Mouse (Mus musculus) adrenal gland, adult 8-10 months (tissue): ENCODE measurements around the gene Tet3. TPM values are rescaled to one million over a fixed set of nuclear protein-coding genes. Genes with fewer than 3 reads are reported as not detected.

ENCODE experiments used
- DNase-seq: peaks from one replicate; pipeline ENCODE4 v3.0.0; 2022
- total RNA-seq, 4 experiments: library from RNA; stranded (reverse); gene quantifications; 2 replicates each; pipeline ENCODE4 v1.2.4; 2022

Tet3 gene
- total RNA-seq, 4 experiments from 2014 or later, result 24.3 to 40.5 (median 35.3) TPM

DNA sequence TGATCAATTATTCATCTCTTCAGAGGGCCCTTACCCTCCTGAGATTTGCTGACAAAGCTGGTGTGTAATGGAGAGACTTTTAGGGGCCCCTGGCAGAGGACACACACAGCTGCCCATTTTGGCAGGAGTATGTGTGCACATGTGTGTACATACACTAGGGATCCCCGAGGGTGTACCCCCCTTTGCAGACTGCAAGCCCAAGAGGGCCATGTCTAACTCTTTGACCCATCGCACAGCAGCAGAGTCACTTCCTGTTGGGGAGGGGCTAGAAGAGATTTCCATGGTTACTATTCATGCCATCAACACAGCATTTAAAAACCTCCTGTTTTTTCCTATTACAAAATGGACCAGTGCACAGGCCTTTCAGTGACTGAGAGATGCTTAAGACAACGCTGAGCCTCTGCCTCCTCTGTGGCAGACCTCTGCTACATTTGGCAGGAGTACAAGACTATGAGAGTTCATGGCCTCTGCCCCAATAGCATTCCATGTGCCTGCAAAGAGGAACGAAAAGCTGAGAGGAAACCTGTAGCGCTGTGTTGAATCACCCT lies 46.0 kb downstream of the Tet3 start:
- DNase-seq, result peak; percentile 44

DNA sequence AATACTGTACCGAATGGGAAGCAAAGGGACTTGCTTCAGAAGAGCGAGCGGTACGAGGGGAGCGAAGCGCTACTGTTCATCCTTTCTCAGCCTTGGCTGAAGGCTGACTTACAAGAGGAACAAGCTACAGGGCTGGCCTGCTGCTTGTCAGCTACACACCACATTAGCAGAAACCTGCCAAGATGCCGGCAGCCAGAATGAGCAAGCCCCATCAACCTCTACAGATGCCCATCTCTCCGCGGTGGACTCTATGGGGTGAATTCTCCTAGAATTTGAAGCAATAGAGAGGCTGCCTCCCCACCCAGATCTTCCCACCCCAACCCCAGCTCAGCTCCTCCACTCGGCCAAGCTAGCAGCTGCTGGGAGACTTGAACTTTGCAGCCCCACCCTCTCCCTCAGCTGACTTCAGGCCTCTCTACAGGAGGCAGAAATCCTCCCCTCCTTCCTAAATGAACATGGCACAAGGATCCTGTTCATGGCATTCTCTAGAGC lies 46.5 kb downstream of the Tet3 start:
- no peak for DNase-seq

DNA sequence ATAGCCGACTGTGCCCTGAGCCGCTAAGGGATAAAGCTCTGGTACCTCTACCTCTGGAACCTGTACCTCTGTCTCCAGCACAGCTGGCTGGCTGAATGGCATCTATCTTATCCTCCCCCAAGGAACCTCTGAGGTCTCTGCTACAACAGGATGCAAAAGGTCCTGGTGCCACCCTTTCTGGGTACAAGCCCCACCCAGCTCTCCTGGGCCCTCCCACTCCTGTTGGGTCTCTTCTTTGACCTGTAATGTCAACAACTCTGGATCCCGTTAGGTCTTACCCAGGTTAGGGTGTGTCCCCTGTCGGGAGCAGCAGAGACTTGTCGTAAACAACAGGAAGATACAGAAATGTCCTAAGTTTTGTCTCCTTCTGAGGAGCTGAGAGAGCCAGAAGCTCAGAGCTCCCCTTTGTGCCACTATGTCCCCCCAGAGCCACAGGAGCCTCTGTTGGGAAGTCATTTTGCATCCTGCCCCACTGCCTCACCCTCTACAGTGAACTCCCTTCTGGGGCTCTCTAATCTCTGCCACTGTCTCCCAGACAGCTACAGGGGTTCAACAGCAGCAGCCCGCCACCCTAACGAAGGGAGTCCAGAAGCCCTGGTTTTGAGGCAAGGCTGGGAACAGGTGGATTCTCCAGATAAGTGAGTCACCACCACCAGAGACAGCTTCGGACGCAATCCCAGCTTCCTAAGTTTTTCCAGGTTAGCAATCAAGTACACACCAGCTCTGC lies 47.1 kb downstream of the Tet3 start:
- DNase-seq, result no peak

DNA sequence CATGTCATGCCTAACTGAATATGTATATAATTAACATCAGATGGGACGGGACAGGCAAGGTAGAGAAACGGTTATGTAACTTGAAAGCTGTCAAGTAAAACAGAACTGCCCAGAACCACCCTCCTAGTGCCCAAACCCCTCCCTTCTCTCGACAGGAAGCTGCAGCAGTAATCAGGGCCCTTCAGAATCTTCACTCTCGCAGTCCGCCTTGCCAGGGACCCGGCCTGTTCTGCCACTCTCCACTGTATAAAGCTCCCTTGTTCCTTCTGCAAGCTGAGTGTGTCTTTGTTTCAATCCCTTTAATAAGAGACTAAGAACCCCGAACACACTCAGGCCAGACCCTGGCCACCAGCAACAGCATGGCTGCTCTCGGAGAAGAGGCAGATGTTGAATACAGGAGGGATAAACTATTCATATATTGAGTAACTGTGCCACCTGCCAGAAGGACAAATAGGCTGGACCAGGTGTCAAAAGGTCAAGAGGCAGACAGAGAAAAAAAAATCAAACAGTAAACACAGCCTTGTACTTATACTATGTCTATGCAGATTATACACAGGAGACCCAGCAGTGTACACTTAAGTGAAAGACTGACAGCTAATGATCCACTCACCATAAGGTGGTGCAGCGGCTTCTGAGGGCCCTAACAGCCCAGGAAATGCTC lies 48.7 kb downstream of the Tet3 start:
- no peak for DNase-seq

DNA sequence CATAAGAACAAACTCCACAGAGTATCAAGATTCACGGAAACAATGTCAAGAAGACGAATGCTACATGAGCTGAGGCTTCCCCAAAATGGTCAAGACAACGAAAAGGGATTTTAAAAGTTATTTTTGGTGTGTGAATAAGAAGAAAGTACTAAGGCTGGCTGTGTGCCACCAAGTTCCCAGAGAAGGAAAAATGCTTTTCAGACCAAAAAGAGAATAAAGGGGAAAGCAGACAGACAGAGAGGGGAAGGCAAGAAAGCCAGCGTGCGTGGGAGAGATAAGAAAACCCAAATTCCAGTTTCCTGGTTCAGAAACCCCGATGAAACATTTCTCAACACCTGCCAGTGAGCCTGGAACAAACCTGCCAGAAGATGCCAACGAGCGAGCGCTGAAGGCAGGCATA lies 50.4 kb downstream of the Tet3 start:
- DNase-seq, result no peak

DNA sequence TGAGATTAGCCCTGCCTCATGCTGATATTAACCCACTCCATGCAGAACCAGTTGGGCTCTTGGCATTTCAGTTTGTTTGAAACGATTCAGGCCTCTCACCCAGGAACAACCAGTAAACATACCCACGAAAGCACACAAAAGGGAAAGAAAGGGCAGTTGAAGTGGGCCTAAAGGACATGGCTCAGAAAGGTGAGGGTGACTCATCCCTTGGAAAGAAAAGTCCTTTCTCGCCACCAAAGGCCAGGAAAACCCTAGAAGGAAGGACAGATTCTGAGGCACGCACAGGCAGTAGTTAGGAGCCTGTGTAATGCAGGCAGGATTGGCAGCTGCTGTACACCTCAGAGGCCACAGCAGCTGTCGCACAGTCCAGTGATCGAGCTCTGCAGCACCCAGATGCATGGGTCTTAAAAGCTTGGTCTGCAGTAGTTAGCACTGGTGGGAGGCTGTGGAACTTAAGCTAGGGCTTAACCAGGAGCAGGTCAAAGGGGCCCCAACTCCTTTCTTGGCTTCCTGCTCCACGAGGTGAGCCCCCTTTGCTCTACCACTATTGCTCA lies 53.3 kb downstream of the Tet3 start:
- no peak for DNase-seq

DNA sequence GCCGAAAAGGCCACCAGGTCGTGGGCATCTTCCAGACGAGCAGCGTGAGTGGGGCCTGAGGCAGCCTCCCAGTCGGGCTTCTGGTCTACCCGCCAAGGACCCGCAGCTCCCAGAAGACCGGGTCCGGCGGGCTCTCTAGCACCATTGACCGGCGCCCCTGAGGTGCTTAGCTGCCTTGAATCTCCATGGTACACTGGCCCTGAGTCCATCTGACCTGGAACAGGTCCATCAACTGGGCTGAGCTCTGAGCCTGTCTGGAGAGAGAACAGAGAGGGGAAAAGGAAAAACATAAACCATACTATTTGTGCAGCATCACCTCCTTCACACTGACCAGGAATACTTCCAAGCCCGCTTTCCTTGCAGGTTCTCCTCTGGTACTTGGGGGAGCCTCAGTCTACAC lies 54.3 kb downstream of the Tet3 start:
- no peak for DNase-seq

DNA sequence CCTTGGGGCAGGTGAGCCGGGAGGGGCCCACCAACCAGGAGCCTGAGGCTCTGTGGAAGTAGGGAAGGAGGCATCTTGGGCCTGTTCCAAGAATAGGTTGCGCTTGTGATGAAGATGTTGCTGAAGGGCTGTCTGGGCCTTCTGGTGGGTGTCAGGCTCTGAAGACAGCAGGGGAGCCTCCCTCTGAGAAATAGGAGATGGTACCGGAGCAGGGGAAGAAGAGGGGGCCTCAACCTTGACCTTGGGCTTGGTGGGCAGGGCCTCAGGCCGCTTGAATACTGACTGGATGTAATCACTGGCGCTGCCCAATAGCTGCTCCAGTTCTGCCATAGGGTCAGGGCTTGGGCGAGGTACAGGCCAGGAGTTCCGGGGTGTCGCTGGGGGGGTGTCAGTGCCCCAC lies 55.4 kb downstream of the Tet3 start:
- no peak for DNase-seq

DNA sequence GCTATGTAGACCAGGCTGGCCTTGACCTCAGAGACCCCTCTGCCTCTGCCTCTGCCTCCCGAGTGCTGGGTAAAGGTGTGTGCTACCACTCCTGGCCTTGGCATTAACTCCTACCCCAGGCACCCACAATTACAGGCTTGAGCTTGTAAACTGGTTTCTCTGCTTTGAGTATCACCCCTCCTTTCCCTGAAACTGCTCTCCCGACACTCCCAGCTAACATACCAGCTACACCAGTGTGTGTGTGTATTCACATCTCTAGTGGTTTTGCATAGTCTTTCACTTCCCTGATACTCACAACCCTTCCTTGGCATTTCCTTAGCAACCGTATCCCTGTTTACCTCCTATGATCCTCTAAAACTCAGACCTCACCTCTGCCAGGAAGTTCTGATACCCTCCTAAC lies 59.1 kb downstream of the Tet3 start:
- no peak for DNase-seq

DNA sequence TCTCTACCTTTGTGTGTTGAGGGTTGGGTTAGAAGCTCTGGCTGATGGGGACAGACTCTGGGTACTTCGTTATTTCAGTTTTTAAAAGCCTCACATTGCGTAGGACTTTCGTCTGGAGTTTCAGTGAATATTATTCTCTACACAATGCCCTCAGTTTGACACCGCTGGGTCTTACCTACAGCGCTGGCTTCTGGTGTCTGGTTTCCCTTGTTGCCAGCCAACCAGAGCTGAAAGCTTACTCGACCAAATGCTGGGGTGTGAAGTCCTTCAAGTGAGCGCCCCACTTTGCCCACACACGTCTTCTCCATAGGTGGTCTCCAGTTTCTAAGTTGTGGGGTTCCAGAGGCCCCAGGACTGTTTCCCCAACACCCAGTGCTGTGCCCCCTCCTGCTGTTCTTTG lies 61.2 kb downstream of the Tet3 start:
- DNase-seq, result no peak

DNA sequence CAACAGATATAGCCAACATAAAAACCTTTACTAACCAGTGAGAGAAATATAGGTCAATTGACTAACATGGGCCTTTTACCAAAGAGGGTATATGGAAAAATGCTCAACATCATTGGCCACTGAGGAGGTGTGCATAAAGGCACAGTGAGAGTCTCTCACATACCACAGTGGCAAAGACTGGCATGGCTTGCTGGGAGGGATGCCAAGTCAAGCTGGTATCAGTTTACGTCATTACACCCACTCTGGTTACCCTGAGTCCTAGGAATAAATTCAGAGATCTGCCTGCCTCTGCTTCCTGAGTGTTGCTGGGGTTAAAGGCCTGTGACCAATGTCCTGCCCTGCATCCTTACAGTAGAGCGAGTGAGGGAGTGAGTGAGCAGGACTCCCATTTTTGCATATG lies 62.2 kb downstream of the Tet3 start:
- no peak for DNase-seq

DNA sequence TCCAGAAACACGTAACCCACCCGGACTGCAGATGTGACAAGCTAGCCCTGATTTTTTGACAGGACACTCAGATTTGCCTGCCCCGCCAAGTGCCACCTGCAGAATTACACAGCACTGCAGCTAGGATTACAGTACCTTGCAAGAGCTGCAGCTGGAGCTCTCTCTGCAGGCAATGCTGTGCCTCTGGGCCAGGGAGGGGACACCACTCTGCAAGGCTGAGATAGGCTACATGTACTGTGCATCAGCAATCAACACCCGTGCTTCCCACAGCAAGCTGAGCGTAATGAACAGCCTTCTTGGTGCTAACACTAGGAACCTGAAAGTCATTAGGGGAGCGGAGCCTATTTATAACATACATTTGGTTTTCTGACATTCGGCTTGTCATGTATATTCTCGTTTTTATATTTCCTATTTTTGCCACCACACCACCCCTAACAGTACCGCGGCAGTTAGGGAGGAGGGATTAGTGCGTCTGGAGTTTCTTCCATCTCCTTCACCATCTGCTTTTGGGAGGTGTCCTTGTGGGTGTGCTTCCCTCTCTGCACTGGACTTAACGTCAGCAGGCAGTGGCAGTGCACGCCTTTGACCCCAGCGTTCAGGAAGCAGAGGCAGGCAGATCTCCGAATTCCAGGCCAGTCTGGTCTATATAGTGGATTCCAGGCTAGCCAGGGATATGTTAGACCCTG lies 63.2 kb downstream of the Tet3 start:
- no peak for DNase-seq

DNA sequence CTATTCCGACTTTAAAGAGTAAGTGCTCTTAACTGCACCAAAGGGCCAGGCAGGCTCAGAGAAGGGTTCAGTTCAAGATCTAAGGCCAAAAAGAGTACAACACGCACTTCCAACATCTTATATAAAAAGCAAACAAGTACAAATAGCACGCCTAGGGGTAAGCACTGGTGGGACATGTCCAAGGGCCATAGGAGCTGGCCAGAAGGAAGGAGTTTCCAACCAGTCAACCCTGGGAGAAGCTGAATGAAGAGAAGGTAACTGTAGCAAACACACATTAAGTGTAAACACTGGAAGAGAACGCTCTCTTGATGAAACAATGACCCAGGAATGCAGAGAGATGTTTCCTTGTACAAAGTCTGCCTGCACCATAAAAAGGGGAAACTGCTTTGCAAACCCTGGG lies 64.8 kb downstream of the Tet3 start:
- no peak for DNase-seq

DNA sequence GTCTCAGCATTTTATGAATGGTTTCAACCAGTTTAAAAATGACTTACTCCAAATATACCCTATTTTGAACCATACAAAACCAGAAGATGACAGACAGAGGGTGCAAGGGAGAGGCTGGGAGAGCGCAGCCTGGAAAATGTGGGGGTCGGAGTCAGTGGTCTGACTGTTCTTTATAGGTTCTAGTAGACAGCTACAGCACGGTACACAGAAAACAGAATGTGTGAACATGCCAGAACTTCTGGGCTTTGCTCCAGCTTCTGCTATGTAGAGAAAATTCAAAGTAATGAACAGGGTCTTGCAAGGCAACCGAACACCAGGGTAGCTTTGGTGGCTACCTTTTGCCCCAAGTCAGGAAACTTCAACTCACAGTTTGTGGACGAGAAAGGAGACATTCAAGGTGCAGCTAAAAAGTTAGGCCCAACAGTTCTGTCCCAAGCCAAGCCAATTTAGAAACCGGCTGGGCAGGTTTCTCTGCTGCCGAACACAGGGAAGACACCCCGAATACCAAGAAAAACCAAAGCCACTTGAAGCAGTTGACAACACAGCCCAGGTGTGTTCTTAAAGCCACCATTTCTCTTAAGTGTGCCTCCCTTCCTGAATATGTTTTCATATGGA lies 66.6 kb downstream of the Tet3 start:
- no peak for DNase-seq

DNA sequence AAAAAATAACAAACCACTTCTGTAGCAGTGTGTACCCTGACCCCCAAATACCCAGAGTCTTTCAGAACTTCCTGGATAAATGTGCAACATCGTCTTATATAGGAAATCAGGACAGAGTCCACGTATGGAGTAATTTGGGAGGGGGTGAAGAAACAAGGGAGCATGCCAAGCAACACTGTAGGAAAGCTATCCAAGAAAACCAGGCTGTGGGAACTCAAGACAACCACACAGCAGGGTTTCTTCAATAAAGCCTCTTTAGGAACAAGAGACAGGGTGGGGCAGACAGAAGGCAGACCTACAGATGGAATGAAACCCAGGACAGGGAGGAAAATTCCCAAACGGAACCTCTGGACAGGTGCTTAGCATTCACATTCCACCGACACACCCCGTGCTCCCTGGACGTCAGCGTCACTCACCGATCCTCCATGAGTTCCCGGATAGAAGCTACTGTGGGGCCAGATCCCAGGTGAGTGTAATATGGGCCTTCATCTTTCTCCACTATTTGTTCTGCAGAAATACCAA lies 73.3 kb downstream of the Tet3 start:
- DNase-seq, result no peak

DNA sequence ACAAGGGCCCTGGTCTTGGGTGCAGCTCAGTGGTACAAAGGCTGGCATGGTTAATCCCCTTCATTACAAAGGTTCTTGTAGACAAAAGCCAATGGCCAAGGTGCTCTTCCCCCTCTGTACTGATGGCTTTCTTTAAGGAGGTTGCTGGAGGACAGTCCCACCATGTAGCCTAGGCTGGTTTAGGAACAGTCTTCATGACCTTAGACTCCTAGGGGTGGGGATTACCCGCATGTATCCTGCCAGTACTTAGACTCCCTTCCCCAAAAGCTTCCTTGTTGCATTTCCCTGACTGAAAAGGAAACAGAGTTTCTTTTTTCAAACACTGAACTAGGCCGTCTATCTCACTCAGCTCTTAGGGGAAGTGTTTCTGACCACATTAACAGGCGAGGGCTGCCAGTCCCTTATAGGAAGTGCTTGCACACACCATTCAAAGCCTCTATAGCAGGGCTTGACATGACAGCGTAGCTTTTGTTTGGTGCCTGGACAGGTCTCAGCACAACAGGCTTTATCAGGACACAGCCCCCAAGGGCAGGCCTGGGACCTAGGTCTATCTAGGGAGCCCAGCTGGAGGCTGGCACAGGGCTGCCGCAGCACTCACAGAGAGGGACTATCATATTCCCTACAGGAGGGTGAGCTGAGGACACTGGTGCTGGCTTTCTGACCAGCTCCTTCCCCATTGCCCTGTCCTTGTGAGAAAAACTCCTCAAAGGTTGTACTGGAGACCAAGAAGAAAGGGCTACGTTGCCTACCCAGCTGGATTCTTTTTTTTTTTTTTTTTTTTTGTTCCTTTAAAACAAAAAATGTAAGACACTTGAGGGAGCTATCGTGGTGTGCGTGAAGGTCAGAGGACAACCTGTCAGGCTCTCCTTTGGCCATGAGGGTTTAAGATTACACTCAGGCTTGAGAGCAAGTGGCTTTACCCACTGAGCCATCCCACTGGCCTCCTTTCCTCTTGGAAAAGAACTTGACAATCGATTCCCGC lies 77.1 kb downstream of the Tet3 start:
- DNase-seq, result no peak

DNA sequence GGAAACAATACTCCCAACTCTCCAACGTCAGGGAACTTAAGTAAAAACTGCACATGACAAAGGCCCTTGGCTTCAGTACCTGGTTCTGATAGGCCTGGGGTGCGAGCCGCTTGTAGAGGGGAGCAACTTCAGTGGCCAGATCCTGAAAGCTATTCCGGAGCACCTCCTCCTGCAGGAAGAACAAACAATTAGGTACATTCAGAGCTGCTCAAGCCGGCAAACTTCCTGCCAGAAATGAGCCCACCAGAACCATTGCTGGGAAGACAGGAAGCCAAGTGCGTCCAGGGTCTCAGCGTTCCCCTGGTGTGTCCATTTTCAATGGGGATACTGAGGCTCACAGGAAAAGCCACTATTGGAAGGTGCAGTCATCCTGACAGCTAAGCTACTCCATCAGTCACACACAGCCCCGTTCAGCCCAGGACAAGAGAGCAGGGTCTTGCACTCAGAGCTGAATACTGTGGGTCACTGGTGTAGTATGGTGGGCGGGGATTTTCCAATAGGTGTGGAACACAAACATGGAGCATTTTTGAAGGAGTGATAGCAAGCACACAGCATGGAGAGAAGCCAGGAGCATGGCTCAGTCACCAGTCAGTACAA lies 85.1 kb downstream of the Tet3 start:
- no peak for DNase-seq

DNA sequence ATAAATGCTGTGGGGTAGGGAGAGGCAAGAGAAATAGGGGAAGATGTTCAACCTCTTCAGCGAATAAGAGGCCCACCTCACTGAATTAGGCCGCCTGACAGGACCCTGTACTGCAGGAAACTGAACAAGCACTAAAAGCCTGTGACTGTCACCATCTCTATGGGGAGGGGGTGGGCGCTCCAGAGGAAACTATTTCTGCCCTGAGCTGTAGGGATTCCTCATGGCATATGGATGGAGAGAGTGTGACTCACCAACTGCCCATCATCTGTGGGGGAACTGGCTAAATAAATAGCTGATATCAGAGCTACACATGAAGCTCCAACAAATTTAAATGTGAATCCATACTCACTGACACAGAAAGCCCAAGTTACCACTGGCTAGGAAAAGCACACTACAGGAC lies 87.5 kb downstream of the Tet3 start:
- DNase-seq, result no peak

DNA sequence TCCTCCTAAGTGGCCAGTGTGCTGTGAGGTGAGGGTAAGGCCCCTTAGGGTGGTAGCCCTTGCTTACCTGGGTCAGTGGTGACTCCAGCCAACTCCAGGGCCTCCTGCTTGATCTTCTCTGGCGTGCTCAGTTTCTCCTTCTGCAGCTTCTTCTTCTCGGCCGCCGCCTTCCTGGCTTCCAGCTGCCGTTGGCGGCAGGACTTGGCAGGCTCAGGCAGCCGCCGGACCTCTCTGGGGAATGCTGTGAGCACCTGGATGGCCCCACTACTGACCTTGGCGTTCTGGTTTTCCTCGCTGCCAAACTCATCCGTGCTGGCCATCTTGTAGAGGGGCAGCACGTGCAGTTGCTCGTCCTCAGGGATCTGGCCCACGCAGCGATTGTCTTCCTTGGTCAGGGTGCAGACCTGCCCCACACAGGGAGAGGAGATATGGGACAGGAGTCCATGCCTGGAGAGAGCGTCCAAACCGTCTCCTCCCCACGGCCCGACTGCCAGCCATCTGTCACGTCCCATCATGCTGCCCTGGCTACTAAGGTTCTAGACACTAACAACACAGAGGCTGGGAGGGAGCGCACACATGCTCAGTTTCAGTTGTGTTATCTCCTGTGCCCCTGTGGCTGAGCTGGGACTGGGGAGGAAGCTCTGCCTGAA lies 88.4 kb downstream of the Tet3 start:
- no peak for DNase-seq

DNA sequence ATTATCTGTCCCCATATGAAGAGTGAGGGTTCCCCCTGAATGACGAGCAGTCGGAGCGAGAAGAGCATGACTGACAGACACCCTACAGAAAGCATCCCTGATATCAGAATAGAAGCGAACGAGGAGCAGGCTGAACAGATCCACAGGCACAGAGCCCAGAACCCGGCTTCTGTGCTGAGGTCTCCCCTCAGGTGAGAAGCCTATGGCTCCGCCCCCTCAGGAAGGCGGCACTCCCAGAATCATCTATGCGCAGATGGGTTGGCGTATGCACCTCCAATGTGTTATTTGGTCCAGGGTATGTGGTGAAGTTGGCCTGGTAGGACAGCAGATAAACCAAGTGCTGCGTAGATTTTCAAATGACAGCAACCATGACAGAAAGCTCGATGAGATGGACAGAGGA lies 95.8 kb downstream of the Tet3 start:
- no peak for DNase-seq
